Mouse (Mus musculus) megakaryocyte, embryonic 14.5 days (primary cell): Measurements from ENCODE around the gene Herpud1. TPM values are rescaled to one million over a fixed set of nuclear protein-coding genes. Genes with fewer than 3 reads are reported as not detected.
"Not testable (repeated sequence)": the region's sequence is repeated elsewhere in the genome, so short reads cannot be mapped to it uniquely, and the experiment has no call there.

Experiments used
- H3K27me3 ChIP-seq: replicated peaks from 2 replicates; pipeline ENCODE3; 2012; ENCODE audit warnings: inconsistent platforms
- H3K36me3 ChIP-seq: replicated peaks from 2 replicates; pipeline ENCODE3; 2012; ENCODE audit warnings: low read length, inconsistent platforms, mixed read lengths
- H3K4me1 ChIP-seq: 2 replicates; pipeline ENCODE4 v1.6.1; 2012; ENCODE audit warnings: inconsistent platforms
- H3K4me3 ChIP-seq: replicated peaks from 2 replicates; pipeline ENCODE3; 2012; ENCODE audit warnings: moderate library complexity, mild to moderate bottlenecking, inconsistent platforms
- H3K9me3 ChIP-seq: 2 replicates; pipeline ENCODE4 v1.6.1; 2012; ENCODE audit warnings: inconsistent platforms
- FLI1 ChIP-seq: IDR thresholded peaks from 2 replicates; pipeline ENCODE4 v1.6.1; 2012; ENCODE audit warnings: low read length, inconsistent platforms, mixed read lengths
- GATA1 ChIP-seq: IDR thresholded peaks from 3 replicates; pipeline ENCODE4 v1.6.1; 2012; ENCODE audit warnings: mixed read lengths, low read length, inconsistent platforms, borderline replicate concordance
- polyA plus RNA-seq: library from polyadenylated mRNA; stranded (reverse); fragments of >175 nt; gene quantifications from 2 replicates; pipeline ENCODE4 v1.2.3, GENCODE M21; 2012; ENCODE audit warnings: low replicate concordance; ENCODE audit not compliant: insufficient read depth

Gene Herpud1
- polyA plus RNA-seq, 1 experiment, result 188 TPM

- no peak overlapping the region for H3K4me3 ChIP-seq
- H3K4me1 ChIP-seq, result peaks cover 32% of the 10 kb centered on the region
- peaks cover 15% of the 10 kb centered on the region for H3K27me3 ChIP-seq
- TF ChIP-seq FLI1 (no peak), GATA1 (no peak)
- peaks cover 75% of the 10 kb centered on the region for H3K36me3 ChIP-seq
- no peaks in the 10 kb centered on the region for H3K9me3 ChIP-seq
Observed at GRCm38 (mm10) chr8:94398587-94398986, 12.3 kb downstream of the Herpud1 start.

- Histone ChIP-seq H3K4me3 (no peak overlapping the region), H3K36me3 (peaks cover 66% of the 10 kb centered on the region), H3K4me1 (peaks cover 31% of the 10 kb centered on the region), H3K27me3 (peaks cover 15% of the 10 kb centered on the region), H3K9me3 (no peaks in the 10 kb centered on the region)
- TF ChIP-seq GATA1, result no peak
- TF ChIP-seq FLI1, result no peak
Observed at GRCm38 (mm10) chr8:94399361-94399953, 13.2 kb downstream of the Herpud1 start.

GRCm38 (mm10) chr8:94399957-94400356, 13.7 kb downstream of the Herpud1 start:
- H3K4me1 ChIP-seq, result peaks cover 26% of the 10 kb centered on the region
- H3K36me3 ChIP-seq, result peaks cover 61% of the 10 kb centered on the region
- H3K9me3 ChIP-seq, H3K4me3 ChIP-seq: not testable (repeated sequence)
- peaks cover 15% of the 10 kb centered on the region for H3K27me3 ChIP-seq

- H3K9me3 ChIP-seq, result no peaks in the 10 kb centered on the region
- TF ChIP-seq GATA1, result no peak
- no peak for TF ChIP-seq FLI1
- H3K36me3 ChIP-seq, result no peaks in the 10 kb centered on the region
- H3K27me3 ChIP-seq, result peaks cover 43% of the 10 kb centered on the region
- peak overlapping the region; percentile 54 for H3K4me3 ChIP-seq
- H3K4me1 ChIP-seq, result peaks cover 39% of the 10 kb centered on the region
Observed at GRCm38 (mm10) chr8:94408443-94409080, 22.3 kb downstream of the Herpud1 start.

GRCm38 (mm10) chr8:94409523-94409922, 23.3 kb downstream of the Herpud1 start:
- H3K27me3 ChIP-seq, result peaks cover 48% of the 10 kb centered on the region
- no peaks in the 10 kb centered on the region for H3K9me3 ChIP-seq
- H3K36me3 ChIP-seq, result no peaks in the 10 kb centered on the region
- peaks cover 45% of the 10 kb centered on the region for H3K4me1 ChIP-seq
- no peak for TF ChIP-seq FLI1
- no peak for TF ChIP-seq GATA1
- no peak overlapping the region for H3K4me3 ChIP-seq

GRCm38 (mm10) chr8:94412518-94412917, 26.3 kb downstream of the Herpud1 start:
- peaks cover 49% of the 10 kb centered on the region for H3K27me3 ChIP-seq
- H3K9me3 ChIP-seq, result no peaks in the 10 kb centered on the region
- peaks cover 58% of the 10 kb centered on the region for H3K4me1 ChIP-seq
- no peaks in the 10 kb centered on the region for H3K36me3 ChIP-seq
- H3K4me3 ChIP-seq, result no peak overlapping the region
- TF ChIP-seq FLI1 (no peak), GATA1 (no peak)

GRCm38 (mm10) chr8:94413509-94413908, 27.3 kb downstream of the Herpud1 start:
- Histone ChIP-seq H3K4me1 (peaks cover 55% of the 10 kb centered on the region), H3K36me3 (no peaks in the 10 kb centered on the region), H3K9me3 (no peaks in the 10 kb centered on the region), H3K4me3 (no peak overlapping the region), H3K27me3 (peaks cover 47% of the 10 kb centered on the region)
- TF ChIP-seq GATA1 (no peak), FLI1 (no peak)

- TF ChIP-seq GATA1 (no peak), FLI1 (no peak)
- H3K4me1 ChIP-seq, result peaks cover 45% of the 10 kb centered on the region
- H3K4me3 ChIP-seq, result peak overlapping the region; percentile 35
- peaks cover 42% of the 10 kb centered on the region for H3K27me3 ChIP-seq
- H3K9me3 ChIP-seq, result 0 out of 2 replicates have a peak, but pooled peaks cover 3% of the 10 kb centered on the region
- H3K36me3 ChIP-seq, result no peaks in the 10 kb centered on the region
Observed at GRCm38 (mm10) chr8:94415218-94415617, 29.0 kb downstream of the Herpud1 start.

- H3K27me3 ChIP-seq, result peaks cover 45% of the 10 kb centered on the region
- 0 out of 2 replicates have a peak, but pooled peaks cover 3% of the 10 kb centered on the region for H3K9me3 ChIP-seq
- H3K36me3 ChIP-seq, result no peaks in the 10 kb centered on the region
- TF ChIP-seq FLI1, result no peak
- no peak for TF ChIP-seq GATA1
- peaks cover 32% of the 10 kb centered on the region for H3K4me1 ChIP-seq
- H3K4me3 ChIP-seq, result no peak overlapping the region
Observed at GRCm38 (mm10) chr8:94418017-94418416, 31.8 kb downstream of the Herpud1 start.

- H3K4me1 ChIP-seq, result peaks cover 8% of the 10 kb centered on the region
- no peak overlapping the region for H3K4me3 ChIP-seq
- H3K9me3 ChIP-seq, result 0 out of 2 replicates have a peak, but pooled peaks cover 3% of the 10 kb centered on the region
- TF ChIP-seq GATA1 (no peak), FLI1 (no peak)
- peaks cover 69% of the 10 kb centered on the region for H3K27me3 ChIP-seq
- no peaks in the 10 kb centered on the region for H3K36me3 ChIP-seq
Observed at GRCm38 (mm10) chr8:94422270-94422669, 36.0 kb downstream of the Herpud1 start.
